Mouse (Mus musculus): ENCODE measurements at regions not wholly inside any gene's neighbourhood (a gene's known extent, or its start where the extent isn't known, plus 50 kb on each side); places are given as distances from the start of the nearest gene placed in this dataset.
A peak's percentile ranks its signal among the peaks of the same experiment; 100 is the strongest.

- no peaks in the 10 kb centered on the region for H3K4me1 ChIP-seq
- no peak for DNase-seq (ENCODE audit: low spot score)
- H3K9me3 ChIP-seq = no peaks in the 10 kb centered on the region
- H3K27ac ChIP-seq (replicated peaks) = no peak overlapping the region
- no peak overlapping the region for H3K4me3 ChIP-seq
- no peaks in the 10 kb centered on the region for H3K27me3 ChIP-seq (replicated peaks; ENCODE audit: low read depth, poor library complexity, severe bottlenecking)
- no peaks in the 10 kb centered on the region for H3K36me3 ChIP-seq (replicated peaks)
- 88% methylated on average over 1 of the region's 1 CpGs for WGBS
Measured at GRCm38 (mm10) chr11:111363363-111363762, 297.4 kb downstream of the Kcnj2 start.

- H3K27me3 ChIP-seq (replicated peaks; ENCODE audit: low read depth, poor library complexity, severe bottlenecking) = no peaks in the 10 kb centered on the region
- DNase-seq (ENCODE audit: low spot score) = no peak
- WGBS = 90% methylated on average over 4 of the region's 4 CpGs
- no peaks in the 10 kb centered on the region for H3K4me1 ChIP-seq
- H3K4me3 ChIP-seq = no peak overlapping the region
- H3K9me3 ChIP-seq = no peaks in the 10 kb centered on the region
- H3K36me3 ChIP-seq (replicated peaks) = no peaks in the 10 kb centered on the region
- H3K27ac ChIP-seq (replicated peaks) = no peak overlapping the region
Measured at GRCm38 (mm10) chr11:111377165-111377564, 311.2 kb downstream of the Kcnj2 start.

DNA sequence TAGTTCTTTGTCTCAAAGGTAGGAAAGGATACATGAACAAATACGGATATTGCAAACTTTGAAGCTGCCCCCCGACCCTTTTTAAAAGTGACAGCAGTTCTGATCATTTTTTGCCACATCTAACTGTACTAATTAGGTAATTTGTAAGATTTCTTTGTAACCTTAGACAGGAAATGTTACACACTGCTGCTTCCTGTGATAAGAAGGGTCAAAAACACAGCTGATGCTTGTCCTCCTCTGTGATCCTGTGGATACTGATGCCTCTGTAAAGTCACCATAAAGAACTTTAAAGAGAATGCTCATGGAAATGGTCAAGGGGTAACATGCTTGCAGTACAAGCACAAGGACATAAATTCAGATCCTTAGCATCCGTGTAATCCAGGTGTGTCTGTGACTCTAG, 313.9 kb downstream of the Kcnj2 start:
- WGBS = 84% methylated on average over 3 of the region's 3 CpGs
- H3K4me1 ChIP-seq = no peaks in the 10 kb centered on the region
- H3K27ac ChIP-seq (replicated peaks) = no peak overlapping the region
- H3K36me3 ChIP-seq (replicated peaks) = no peaks in the 10 kb centered on the region
- no peaks in the 10 kb centered on the region for H3K27me3 ChIP-seq (replicated peaks; ENCODE audit: low read depth, poor library complexity, severe bottlenecking)
- H3K4me3 ChIP-seq = no peak overlapping the region
- H3K9me3 ChIP-seq = no peaks in the 10 kb centered on the region
- no peak for DNase-seq (ENCODE audit: low spot score)

DNA sequence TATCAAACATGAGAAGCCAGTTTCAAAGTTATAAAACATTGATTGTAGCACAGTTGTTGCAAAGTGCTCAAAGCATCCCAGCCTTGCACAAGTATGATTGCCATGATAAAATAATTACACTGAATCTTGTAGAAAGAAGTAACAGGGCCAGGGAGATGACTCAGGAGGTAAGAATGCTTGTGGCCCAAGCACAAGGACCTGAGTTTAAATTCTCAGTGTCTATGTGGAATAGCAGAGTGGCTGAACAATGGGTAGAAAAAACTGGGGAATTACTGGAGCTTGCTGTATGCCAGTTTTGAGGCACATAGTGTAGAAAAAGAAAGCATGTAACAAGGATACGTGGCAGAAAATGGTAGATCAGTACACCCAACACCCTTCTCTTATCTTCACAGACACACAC, 332.7 kb downstream of the Kcnj2 start:
- Histone ChIP-seq H3K4me3 (no peak overlapping the region), H3K36me3 (replicated peaks) (no peaks in the 10 kb centered on the region), H3K27ac (replicated peaks) (no peak overlapping the region), H3K9me3 (no peaks in the 10 kb centered on the region), H3K4me1 (no peaks in the 10 kb centered on the region), H3K27me3 (replicated peaks; ENCODE audit: low read depth, poor library complexity, severe bottlenecking) (no peaks in the 10 kb centered on the region)
- DNase-seq (ENCODE audit: low spot score) = no peak
- 84% methylated on average over 1 of the region's 1 CpGs for whole genome bisulfite sequencing

GRCm38 (mm10) chr11:111409266-111409665, 343.3 kb downstream of the Kcnj2 start:
- no peaks in the 10 kb centered on the region for H3K4me1 ChIP-seq
- 91% methylated on average over 2 of the region's 2 CpGs for WGBS
- no peaks in the 10 kb centered on the region for H3K27me3 ChIP-seq (replicated peaks; ENCODE audit: low read depth, poor library complexity, severe bottlenecking)
- no peak overlapping the region for H3K4me3 ChIP-seq
- no peaks in the 10 kb centered on the region for H3K9me3 ChIP-seq
- H3K27ac ChIP-seq (replicated peaks) = no peak overlapping the region
- DNase-seq (ENCODE audit: low spot score) = no peak
- H3K36me3 ChIP-seq (replicated peaks) = no peaks in the 10 kb centered on the region

DNA sequence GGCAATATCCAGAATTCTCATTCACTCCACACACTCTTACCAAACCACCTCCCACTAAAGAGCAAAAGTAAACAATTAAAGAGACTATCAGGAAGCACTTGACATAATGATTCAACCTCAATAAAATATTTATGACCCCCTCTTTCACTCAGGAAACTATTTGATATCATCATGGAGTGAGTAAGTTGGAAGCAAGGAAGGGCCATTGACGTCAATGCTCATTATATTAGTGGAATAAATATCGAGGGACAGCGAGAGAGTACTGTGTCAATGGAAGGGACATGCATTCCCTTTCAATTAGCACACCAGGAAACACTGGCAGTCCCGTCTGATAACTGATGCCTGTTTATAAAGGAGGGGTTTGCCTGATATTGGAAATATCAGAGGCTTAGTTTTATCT, 358.9 kb downstream of the Kcnj2 start:
- no peak overlapping the region for H3K4me3 ChIP-seq
- DNase-seq (ENCODE audit: low spot score) = no peak
- H3K4me1 ChIP-seq = no peaks in the 10 kb centered on the region
- H3K27ac ChIP-seq (replicated peaks) = no peak overlapping the region
- H3K36me3 ChIP-seq (replicated peaks) = no peaks in the 10 kb centered on the region
- WGBS = 78% methylated on average over 4 of the region's 4 CpGs
- no peaks in the 10 kb centered on the region for H3K27me3 ChIP-seq (replicated peaks; ENCODE audit: low read depth, poor library complexity, severe bottlenecking)
- no peaks in the 10 kb centered on the region for H3K9me3 ChIP-seq

- WGBS = 71% methylated on average over 4 of the region's 4 CpGs
- Histone ChIP-seq H3K4me1 (no peaks in the 10 kb centered on the region), H3K27me3 (replicated peaks; ENCODE audit: low read depth, poor library complexity, severe bottlenecking) (no peaks in the 10 kb centered on the region), H3K9me3 (no peaks in the 10 kb centered on the region), H3K27ac (replicated peaks) (no peak overlapping the region), H3K36me3 (replicated peaks) (no peaks in the 10 kb centered on the region), H3K4me3 (no peak overlapping the region)
- DNase-seq (ENCODE audit: low spot score) = no peak
Measured at GRCm38 (mm10) chr11:111426715-111427114, 360.8 kb downstream of the Kcnj2 start.

DNA sequence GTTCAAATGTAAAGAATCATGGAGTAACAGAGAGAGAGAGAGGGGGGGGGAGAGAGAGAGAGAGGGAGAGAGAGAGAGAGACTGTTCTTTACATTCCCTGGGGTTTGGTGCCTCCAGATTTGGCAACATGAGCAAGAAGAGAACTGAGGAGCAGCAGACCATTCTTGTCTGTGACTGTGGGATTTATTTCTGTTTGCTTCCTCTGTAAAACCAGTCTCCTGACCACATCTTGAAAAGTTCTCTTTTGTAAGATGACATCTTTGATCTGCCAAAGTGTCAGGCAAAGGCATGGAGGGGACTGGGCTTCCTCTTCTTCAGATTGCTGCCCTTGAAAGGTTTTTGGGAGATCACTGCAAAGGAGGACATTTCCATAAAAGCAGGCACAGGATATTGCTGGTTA, 376.3 kb downstream of the Kcnj2 start:
- H3K4me3 ChIP-seq = no peak overlapping the region
- no peaks in the 10 kb centered on the region for H3K36me3 ChIP-seq (replicated peaks)
- no peak for DNase-seq (ENCODE audit: low spot score)
- H3K27ac ChIP-seq (replicated peaks) = no peak overlapping the region
- no peaks in the 10 kb centered on the region for H3K27me3 ChIP-seq (replicated peaks; ENCODE audit: low read depth, poor library complexity, severe bottlenecking)
- no peaks in the 10 kb centered on the region for H3K4me1 ChIP-seq
- H3K9me3 ChIP-seq = no peaks in the 10 kb centered on the region

- Histone ChIP-seq H3K4me1 (no peaks in the 10 kb centered on the region), H3K9me3 (no peaks in the 10 kb centered on the region), H3K36me3 (replicated peaks) (no peaks in the 10 kb centered on the region), H3K27me3 (replicated peaks; ENCODE audit: low read depth, poor library complexity, severe bottlenecking) (no peaks in the 10 kb centered on the region), H3K4me3 (no peak overlapping the region), H3K27ac (replicated peaks) (no peak overlapping the region)
- DNase-seq (ENCODE audit: low spot score) = no peak
- WGBS = 88% methylated on average over 1 of the region's 1 CpGs
Measured at GRCm38 (mm10) chr11:111443381-111443780, 377.4 kb downstream of the Kcnj2 start.

- Histone ChIP-seq H3K9me3 (no peaks in the 10 kb centered on the region), H3K27ac (replicated peaks) (no peak overlapping the region), H3K27me3 (replicated peaks; ENCODE audit: low read depth, poor library complexity, severe bottlenecking) (no peaks in the 10 kb centered on the region), H3K4me1 (no peaks in the 10 kb centered on the region), H3K4me3 (no peak overlapping the region), H3K36me3 (replicated peaks) (no peaks in the 10 kb centered on the region)
- WGBS = 85% methylated on average over 4 of the region's 4 CpGs
- no peak for DNase-seq (ENCODE audit: low spot score)
Measured at GRCm38 (mm10) chr11:111444791-111445190, 378.8 kb downstream of the Kcnj2 start.

- H3K36me3 ChIP-seq (replicated peaks) = no peaks in the 10 kb centered on the region
- no peaks in the 10 kb centered on the region for H3K27me3 ChIP-seq (replicated peaks; ENCODE audit: low read depth, poor library complexity, severe bottlenecking)
- no peaks in the 10 kb centered on the region for H3K4me1 ChIP-seq
- peak; percentile 8 for DNase-seq (ENCODE audit: low spot score)
- no peak overlapping the region for H3K4me3 ChIP-seq
- 11% methylated on average over 4 of the region's 4 CpGs for WGBS
- no peak overlapping the region for H3K27ac ChIP-seq (replicated peaks)
- no peaks in the 10 kb centered on the region for H3K9me3 ChIP-seq
Measured at GRCm38 (mm10) chr11:111445764-111446163, 379.8 kb downstream of the Kcnj2 start.

DNA sequence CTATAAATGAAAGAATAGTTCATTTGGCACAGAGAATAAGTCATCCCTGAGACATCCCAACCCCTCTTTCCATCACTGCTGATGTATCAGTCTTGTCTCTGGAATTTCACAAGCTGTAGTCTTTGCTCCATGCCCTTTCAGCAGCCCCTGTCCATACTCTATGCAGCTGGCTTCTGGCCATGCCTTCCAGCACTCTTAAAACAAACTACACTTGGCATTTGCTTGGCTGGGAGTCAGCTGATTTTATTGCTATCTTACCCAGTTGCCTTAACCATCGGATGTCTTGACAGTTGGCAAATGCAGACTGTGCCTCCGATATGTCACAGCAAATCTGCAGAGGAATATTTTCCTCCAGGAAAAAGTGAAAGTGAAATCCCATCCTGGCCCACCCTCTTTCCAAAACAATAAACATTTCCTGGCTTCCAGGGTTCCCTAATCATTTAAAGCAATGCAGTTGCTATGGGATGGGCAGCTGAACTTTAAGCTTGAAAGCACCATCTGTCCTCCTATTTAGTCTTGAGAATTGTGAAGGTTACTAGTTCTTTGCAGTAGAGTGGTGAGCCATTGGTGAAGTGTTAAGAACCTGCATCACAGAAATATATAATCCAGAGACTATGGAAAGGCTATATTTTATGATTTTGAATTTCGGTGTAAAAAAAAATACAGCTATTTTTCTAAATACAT, 385.0 kb downstream of the Kcnj2 start:
- Histone ChIP-seq H3K9me3 (no peaks in the 10 kb centered on the region), H3K4me1 (no peaks in the 10 kb centered on the region), H3K4me3 (no peak overlapping the region), H3K27me3 (replicated peaks; ENCODE audit: low read depth, poor library complexity, severe bottlenecking) (no peaks in the 10 kb centered on the region), H3K36me3 (replicated peaks) (no peaks in the 10 kb centered on the region), H3K27ac (replicated peaks) (no peak overlapping the region)
- WGBS = 85% methylated on average over 3 of the region's 3 CpGs
- DNase-seq (ENCODE audit: low spot score) = no peak

GRCm38 (mm10) chr11:111460046-111460445, 394.1 kb downstream of the Kcnj2 start:
- 89% methylated on average over 10 of the region's 10 CpGs for WGBS
- Histone ChIP-seq H3K27me3 (replicated peaks; ENCODE audit: low read depth, poor library complexity, severe bottlenecking) (no peaks in the 10 kb centered on the region), H3K36me3 (replicated peaks) (no peaks in the 10 kb centered on the region), H3K27ac (replicated peaks) (no peak overlapping the region), H3K4me1 (no peaks in the 10 kb centered on the region), H3K9me3 (no peaks in the 10 kb centered on the region), H3K4me3 (no peak overlapping the region)
- no peak for DNase-seq (ENCODE audit: low spot score)

DNA sequence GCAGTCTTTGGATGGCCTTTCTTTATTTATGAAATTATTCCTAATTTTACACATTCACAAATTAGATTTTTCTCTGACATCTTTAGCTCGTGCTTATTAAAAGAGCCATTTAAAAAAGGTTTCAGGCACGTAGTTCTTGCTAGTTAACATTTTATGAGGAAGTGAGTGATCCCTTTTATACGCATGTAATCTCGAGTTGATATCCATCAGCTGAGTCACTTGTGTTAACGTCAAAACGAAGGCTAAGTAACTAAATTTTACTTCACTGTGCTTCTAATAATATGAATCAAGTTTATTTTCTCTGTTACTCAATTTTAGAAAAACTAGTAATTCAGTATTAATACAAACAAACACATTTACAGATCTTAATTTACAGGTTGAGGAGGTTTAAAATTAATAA, 419.0 kb downstream of the Kcnj2 start:
- Histone ChIP-seq H3K4me3 (no peak overlapping the region), H3K9me3 (no peaks in the 10 kb centered on the region), H3K4me1 (no peaks in the 10 kb centered on the region), H3K27ac (replicated peaks) (no peak overlapping the region), H3K36me3 (replicated peaks) (no peaks in the 10 kb centered on the region), H3K27me3 (replicated peaks; ENCODE audit: low read depth, poor library complexity, severe bottlenecking) (no peaks in the 10 kb centered on the region)
- 90% methylated on average over 6 of the region's 6 CpGs for WGBS
- DNase-seq (ENCODE audit: low spot score) = no peak

All from embryonic facial prominence, embryonic 10.5 days (tissue).